Mouse (Mus musculus) ES-Bruce4 (cell line): ENCODE measurements around the gene Rnf141.

Experiments used
- CTCF ChIP-seq: IDR thresholded peaks from one replicate; pipeline ENCODE4 v1.8.1; 2011; ENCODE audit warnings: low read depth, low read length
- EP300 ChIP-seq: IDR thresholded peaks from 2 replicates; pipeline ENCODE4 v1.6.1; 2011; ENCODE audit warnings: low read depth, low read length; ENCODE audit not compliant: insufficient read depth
- POLR2A ChIP-seq: IDR thresholded peaks from one replicate; pipeline ENCODE4 v1.8.1; 2011; ENCODE audit warnings: low read length; ENCODE audit not compliant: insufficient read depth

- TF ChIP-seq POLR2A = no peak
- no peak for TF ChIP-seq CTCF
- no peak for TF ChIP-seq EP300
These were observed 10.2 kb downstream of the Rnf141 start for GRCm38 (mm10) chr7:110834018-110834417.
